Mouse (Mus musculus) heart, adult 2 months (tissue): ENCODE measurements around the gene Gm13279.
"Not testable (repeated sequence)": the region's sequence is repeated elsewhere in the genome, so short reads cannot be mapped to it uniquely, and the experiment has no call there.

ENCODE experiments used
- CTCF ChIP-seq: fragments of 200-600 bp; IDR thresholded peaks from 2 replicates; pipeline ENCODE4 v1.8.1; 2022; ENCODE audit warnings: antibody characterized with exemption, mild to moderate bottlenecking, moderate library complexity
- EP300 ChIP-seq: fragments of 200-500 bp; IDR thresholded peaks from 2 replicates; pipeline ENCODE4 v1.6.1; 2011; ENCODE audit warnings: low read depth, low read length, control low read depth; ENCODE audit not compliant: insufficient read depth
- POLR2A ChIP-seq: fragments of 200-500 bp; IDR thresholded peaks from 2 replicates; pipeline ENCODE4 v1.6.1; 2011; ENCODE audit warnings: mild to moderate bottlenecking, low read depth, low read length, control low read depth; ENCODE audit not compliant: insufficient read depth

- not testable (repeated sequence) for TF ChIP-seq CTCF, POLR2A, EP300
Observed at GRCm38 (mm10) chr4:88805231-88805630, 8.0 kb downstream of the Gm13279 start, which contains the start of gene Gm13288.
